Mouse (Mus musculus) kidney, postnatal 10 days (tissue): ENCODE results near the gene Mpz.
"Not testable (repeated sequence)": the region's sequence is repeated elsewhere in the genome, so short reads cannot be mapped to it uniquely, and the experiment has no call there.

Source experiments
- DNase-seq: peaks from one replicate; pipeline ENCODE4 v3.0.0; 2021; ENCODE audit warnings: mixed read lengths

Gene Mpz

DNA sequence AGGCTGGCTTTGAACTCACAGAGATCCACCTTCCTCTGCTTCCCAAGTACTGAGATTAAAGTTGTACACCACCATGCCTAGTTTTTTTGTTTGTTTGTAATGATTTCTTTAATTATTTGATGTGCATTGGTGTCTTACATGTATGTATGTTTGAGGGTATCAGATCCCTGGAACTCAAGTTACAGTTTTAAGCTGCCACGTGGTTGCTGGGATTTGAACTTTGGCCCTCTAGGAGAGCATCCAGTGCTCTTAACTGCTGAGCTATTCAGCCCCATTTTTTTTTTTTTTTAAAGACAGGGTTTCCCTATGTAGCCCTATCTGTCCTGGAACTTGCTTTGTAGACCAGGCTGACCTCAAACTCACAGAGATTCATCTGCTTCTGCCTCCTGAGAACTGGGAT, 19.5 kb upstream of the Mpz start:
- DNase-seq, result no peak

DNA sequence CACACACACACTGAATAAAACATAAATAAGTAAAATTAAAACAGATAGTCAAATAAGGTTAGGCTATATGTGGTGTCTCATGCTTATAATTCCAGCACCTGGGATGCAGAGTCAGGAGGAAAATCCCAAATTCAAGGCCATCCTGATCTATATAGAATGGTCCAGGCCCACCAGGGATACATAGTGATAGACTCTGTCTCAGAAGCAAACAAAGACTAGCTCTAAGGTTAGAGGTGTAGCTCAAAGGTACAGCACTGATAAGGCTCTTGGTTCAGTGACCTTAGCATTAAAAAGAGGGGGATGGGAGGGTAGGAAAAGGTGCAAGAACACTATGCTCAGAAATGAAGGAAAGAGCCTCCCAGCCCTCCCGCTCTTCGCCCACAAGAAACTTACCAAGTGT, 14.9 kb upstream of the Mpz start:
- no peak for DNase-seq

DNA sequence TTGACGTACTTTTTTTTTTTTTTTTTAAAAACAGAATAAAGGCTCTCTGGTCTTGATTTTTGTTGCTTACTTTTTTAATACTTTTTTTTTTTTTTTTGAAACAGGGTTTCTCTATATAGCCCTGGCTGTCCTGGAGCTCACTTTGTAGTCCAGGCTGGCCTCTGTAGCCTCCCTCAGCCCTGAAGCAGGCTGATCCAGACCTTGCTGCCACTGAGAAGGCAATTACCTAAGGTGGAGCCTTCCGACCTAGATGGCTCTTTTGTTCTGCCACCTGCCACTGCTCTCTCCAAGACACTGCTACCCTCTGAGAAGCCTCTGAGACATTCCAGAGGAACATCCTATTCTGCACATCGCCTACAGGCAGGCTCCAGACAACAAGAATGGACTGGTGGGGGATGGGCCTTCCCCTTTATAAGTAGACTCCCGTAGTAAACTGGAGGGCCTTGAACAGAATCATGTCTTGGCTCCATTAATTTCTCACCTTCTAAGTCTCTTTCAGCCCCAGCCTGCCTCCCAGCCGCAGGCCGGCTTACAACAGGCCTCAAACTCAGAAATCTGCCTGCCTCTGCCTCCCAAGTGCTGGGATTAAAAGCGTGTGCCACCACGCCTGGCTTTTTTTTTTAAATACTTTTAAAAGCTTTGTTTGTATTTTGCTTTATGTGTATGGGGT, 12.9 kb upstream of the Mpz start:
- not testable (repeated sequence) for DNase-seq

DNA sequence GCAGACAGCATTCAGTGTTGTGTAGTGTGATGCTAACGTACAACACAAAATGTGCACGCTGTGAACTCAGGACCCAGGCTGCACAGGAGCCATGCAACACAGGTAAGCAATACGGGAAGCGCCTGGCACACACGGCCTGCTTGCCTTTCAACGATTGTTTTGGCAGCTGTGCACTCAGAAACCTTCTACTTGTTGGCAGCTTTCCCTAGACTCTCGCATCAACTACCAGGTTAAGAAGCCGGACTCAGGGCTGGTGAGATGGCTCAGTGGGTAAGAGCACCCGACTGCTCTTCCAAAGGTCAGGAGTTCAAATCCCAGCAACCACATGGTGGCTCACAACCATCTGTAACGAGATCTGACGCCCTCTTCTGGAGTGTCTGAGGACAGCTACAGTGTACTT, 7.5 kb upstream of the Mpz start:
- DNase-seq, result not testable (repeated sequence)

DNA sequence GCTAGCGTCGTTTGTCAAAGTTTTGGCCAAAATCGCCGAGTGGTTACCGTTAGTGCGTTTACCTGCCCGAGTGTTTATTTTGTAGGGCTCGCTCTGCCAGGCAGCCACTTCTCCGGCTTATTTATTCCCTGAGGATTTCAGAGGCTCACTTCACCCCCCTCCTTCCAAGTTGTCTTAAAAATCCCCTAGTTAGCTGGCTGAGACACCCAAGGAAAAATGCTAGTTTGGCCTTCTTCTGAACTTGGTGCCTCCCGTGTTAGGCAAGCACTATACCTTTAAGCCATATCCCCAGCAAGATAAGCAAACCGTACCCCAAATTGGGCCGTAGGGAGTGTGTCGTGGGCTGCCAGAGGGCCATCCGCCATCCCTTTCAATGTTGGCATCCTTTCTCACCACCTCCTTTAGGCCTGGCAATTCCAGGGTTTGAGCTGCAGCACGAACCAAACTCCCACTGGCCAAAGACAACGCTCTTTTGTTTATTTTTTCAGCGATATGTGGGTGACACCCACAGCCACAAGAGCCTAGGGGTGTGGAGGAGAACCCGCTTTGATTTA, 404 bp downstream of the Mpz start:
- peak; percentile 20 for DNase-seq

DNA sequence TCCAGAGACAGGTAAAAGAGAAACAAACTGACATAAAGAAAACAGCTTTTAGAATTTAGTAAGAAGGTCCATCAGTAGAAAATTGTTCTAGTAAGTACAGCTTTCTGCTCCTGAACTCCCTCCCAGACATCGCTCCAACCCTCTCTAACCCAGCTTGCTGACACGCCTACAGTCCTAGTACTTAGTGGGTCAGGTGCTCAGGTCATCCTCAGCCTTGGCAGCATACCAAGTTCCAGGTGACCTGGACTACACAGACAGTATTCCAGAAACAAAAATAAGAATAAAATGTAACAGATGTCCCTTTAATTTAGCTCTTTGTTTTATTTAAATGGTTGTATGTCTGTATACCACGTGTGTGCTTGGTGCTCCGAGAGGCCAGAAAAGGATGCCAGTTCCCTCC, 1.5 kb downstream of the Mpz start:
- peak; percentile 32 for DNase-seq

DNA sequence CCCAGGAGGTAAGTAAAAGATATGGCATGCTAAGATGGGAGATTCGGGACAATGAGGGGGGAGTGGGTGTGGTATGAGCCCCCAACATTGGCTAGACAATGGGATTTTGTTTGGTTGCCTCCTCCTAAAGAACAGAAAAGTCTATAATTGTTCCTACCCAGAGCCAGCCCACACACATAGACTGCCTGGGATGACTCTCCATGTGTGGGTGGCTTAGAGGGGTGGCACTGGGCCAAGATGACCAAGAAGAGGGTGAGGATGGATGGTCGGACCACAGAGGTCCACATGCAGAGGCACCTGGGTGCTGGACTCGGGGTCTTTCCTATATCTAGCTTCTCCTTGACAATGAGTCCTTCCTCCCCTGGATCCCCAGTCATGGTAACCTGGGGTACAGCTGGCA, 6.1 kb downstream of the Mpz start:
- DNase-seq, result no peak

DNA sequence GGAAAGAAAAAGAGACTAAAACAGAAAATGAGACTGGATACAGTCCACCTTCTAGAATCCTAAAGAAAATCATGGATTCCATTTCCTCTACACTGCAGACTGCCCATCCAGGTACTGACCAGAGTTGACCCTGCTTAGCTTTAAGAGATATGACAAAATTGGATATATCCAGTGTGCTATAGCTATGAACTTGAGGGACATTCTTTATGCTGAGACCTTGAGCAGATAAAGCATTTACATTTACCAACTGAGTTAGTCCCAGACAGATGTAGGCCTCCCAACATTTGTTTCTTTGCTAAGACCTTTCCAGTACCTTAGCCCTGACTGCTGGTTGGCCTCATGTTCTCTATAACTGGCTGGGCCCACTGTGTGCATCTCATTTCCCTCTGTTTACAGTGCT, 7.5 kb downstream of the Mpz start:
- DNase-seq, result no peak

DNA sequence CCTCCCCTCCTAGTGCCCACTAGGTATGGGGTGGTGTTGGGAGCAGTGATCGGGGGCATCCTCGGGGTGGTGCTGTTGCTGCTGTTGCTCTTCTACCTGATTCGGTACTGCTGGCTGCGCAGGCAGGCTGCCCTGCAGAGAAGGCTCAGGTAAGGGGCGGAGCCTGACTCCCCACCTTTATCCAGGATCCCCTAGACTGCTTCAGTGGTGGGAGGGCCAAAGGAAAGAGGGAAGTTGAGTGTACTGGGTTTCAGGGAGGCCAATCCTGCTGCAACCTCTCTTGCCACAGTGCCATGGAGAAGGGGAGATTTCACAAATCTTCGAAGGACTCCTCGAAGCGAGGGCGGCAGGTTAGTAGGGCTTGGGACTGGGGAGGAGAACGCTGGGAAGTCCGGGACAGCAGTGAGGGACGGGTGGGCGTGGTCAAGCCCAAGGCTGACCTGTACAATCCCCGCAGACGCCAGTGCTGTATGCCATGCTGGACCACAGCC, 9.0 kb downstream of the Mpz start:
- peak; percentile 38 for DNase-seq

DNA sequence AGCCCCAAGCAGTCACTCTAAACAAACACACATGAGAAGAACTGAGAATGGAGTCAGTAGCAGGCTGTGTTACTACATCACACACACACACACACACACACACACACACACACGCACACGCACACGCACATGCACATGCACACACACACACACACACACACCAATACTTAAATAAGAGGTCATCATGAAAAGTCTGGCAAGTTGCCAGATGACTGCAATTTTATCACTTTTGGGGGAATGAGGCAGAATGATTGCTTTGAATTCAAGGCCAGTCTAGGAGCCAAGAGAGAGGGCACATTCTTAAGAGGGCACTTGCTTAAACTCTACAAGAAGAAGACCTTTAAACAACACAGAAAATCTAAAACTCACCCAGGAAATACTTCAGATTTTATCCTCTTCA, 12.0 kb downstream of the Mpz start:
- no peak for DNase-seq

DNA sequence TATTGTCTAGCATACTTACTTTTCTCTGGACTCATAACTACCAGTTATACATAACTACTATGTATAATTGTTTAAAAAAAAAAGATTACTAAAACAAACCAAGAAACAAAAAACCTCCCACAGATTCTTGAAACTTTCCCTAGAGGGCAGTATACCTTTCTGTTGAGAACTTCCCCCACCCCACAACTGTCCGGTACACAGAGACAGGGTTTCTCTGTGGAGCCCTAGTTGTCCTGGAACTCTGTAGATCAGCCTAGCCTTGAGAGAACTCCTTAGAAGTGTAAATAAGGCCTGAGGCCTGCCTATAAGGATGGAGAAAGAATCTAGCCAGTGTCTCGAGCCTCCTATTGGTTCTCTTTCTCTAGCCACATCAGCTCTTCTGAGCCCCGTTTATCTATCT, 13.7 kb downstream of the Mpz start:
- peak; percentile 31 for DNase-seq

DNA sequence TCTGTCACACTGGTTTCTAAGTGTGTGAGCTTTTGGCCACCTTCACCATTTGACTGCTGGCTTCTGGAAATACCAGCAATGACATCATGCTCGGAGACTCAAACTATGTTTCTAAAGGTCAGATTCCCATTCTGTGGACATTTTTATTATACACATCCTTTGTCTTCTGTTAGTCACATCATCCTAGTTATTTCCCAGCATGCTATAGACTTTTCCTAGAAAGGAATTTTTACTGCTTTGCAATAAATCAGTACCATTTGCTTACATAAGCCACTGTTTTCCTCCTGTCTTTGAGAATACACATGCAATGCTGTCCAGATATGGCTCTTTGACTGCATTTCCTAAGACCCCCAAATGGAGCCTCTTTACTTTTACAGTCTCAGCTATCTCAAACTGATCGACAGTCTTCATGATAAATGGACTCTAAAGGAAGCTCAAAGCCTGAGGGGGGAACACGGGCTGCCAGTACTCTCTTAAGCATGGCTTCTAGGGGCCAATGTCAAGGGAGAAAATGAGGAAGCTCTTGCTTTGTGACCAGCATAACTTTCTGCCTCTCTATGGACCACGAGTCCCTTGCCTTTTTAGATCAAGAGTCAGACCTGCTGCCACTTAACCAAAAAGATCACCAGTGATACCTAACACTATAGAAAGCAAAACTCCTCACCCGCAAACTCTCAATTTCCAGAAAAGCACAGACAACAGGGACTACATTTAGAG, 15.3 kb downstream of the Mpz start:
- no peak for DNase-seq

DNA sequence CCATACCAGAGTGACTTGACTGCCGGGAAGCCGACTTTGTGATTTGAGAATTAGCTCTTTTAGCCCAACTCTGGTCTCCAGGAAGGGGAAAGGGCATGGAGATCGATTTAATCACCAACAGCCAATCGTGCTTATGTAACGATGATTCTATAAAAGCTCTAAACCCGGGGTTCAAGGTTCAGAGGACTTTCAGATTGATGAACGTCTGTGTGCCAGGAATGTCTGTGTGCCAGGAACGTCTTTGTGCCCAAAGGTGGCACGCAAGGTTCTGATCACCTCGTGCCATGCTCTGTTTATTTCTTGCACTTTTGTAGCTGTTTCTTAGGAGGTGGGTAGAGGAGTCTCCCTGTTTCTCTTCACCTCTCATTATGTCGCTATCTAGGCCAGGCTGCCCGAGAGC, 18.4 kb downstream of the Mpz start:
- DNase-seq, result no peak

DNA sequence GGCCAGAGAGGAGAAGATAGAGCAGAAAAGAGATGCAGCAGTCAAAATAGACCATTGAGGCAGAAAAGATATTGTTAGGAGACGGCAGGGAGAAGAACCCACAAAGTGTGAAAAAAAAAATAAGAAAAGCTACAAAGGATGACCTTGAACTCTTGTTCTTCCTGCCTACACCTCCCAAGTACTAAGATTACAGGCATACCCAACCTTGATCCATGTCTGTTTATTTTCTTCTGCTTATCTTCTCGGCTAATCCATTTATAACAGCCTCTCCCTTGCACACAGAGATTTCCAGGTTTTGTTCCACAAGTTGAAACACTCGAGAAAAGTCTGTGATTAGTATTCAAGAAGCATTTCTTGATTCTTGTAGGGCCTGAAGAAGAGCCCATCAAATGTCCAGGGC, 19.4 kb downstream of the Mpz start:
- no peak for DNase-seq

DNA sequence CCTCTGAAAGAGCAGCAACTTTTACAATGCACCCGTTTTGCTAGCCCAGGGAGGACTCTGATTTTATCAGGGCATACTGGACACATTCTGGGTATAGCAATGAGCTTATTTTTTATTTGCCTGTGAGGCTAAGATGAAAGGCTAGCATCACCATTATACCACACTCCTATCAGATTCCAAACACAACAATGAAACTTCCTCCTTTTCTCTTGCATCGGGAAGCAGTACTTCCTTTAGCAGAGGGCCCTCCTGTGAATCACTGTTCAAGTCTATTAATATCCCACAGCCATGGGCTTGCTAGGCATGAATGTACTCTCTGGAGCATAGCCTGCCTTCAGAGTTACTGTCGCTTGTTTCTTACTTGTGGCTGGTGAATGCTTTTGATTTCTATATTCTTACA, 20.6 kb downstream of the Mpz start:
- DNase-seq, result no peak

DNA sequence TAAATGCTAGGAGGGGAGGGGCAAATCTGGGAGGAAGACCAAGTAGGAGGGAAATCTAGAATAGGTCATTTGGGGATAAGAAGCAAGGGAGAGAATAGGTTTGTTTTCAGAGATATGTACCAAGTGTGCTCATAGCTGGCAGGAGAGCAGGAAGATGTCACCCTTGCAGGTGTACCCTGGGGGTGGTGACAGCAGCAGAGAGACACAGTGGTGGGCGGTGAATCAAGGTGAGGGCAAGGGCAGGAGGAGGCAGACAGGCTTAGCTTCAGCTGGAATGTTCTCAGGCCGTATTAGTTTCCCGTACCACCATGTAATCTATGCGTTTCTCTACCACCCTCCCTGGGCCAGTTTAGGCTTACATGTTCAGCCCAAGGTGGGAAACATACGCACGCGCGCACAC, 22.3 kb downstream of the Mpz start:
- no peak for DNase-seq

DNA sequence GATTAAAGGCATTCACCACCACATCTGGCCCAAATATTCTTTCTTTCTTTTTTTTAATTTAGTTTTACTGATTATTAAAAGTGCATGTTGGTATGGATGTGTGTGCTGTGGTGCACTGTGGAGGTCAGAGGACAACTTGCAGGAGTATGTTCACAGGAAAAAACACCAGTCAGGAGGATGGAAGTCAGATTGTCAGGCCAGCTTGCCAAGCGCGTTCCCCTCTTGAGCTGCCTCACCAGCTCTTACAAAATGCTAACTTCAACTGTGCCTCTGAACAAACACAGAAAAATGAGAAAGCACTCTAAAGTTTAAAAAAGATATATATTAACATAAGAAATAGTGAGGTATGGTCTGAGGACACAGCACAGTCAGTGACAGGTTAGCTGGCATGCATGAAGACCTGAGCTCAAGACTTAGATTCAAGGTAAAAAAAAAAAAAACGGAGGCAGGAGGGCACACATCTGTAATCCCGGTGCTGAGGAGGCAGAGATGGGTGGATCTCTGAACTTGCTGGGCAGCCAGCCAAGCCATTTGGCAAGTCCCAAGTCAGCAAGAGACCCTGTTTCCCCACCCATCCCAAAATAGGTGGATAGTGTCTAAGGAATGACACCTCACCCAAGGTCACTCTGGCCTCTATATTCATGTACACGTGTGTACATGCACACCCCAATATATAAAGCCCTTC, 29.1 kb downstream of the Mpz start:
- peak; percentile 35 for DNase-seq

DNA sequence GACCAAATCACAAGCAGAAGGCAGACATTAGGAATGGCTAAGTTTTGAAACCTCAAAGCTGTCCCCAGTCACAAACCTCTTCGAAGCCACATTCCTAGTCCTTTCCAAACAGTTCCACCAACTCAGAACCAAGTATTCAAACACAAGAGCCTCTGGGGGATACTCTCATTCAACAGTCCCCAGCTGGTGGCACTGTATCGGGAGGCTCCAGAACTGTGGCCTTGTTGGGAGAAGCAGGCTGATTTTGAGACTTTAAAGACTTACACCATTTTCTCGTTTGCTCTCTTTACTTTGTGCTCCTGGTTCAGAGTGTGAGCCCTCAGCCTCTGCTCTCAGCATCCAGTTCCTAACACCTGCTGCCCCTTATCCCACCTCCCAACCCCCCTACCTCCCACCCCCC, 32.5 kb downstream of the Mpz start:
- DNase-seq, result no peak

DNA sequence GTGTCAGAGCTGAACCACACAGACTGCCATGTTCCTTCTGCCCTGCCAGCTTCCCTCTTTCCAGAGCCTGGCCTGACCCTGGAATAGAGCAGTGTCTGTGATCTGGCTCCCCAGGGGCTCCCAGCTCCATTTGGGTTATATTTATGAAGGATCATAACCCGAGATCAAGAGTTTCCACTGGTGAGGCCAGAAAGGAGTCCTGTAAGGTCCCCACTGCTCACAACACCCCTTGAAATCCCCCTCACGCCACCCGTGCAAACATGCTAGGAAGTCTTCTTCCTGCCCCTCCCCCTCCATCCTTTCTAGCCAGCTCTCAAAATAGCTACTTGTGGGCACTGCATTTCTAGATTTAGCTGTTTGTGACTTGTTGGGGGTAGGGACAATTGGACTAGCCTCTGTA, 33.1 kb downstream of the Mpz start:
- DNase-seq, result peak; percentile 57

DNA sequence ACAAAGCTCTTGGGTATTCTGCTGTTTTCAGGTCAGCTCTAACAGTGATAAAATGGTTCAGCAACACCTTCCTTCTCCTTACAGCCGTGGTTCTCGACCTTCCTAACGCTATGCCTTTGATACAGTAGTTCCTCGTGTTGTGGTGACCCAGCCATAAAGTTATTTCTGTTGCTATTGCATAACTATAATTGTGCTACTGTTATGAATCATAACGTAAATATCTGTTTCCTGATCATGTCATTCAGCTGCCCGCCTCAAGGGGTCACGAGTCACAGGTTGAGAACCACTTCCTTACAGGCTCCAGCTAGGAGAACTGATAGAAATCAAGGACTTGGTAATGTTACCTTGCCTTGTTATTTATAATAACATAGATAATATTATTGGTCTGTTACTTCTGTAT, 33.8 kb downstream of the Mpz start:
- DNase-seq, result peak; percentile 43

DNA sequence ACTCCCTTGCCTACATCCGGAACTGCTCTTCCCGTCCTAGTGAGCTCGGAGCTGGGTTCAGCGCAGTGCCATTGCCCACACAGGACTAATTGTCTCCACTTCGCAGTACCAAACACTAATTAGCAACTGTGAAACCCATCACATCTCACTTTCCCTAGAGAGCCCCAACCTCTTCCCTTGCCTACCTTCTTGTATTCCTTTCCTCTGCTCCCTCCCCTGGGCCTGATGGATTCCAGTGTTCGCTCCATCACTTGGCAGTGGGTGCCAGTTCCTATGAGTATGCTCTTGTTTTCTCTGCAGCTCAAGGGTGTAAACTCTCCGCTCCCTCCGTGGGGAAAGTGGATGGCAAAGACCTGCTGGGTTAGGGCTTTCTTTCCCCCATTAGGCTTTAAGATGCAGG, 35.1 kb downstream of the Mpz start:
- DNase-seq, result no peak

DNA sequence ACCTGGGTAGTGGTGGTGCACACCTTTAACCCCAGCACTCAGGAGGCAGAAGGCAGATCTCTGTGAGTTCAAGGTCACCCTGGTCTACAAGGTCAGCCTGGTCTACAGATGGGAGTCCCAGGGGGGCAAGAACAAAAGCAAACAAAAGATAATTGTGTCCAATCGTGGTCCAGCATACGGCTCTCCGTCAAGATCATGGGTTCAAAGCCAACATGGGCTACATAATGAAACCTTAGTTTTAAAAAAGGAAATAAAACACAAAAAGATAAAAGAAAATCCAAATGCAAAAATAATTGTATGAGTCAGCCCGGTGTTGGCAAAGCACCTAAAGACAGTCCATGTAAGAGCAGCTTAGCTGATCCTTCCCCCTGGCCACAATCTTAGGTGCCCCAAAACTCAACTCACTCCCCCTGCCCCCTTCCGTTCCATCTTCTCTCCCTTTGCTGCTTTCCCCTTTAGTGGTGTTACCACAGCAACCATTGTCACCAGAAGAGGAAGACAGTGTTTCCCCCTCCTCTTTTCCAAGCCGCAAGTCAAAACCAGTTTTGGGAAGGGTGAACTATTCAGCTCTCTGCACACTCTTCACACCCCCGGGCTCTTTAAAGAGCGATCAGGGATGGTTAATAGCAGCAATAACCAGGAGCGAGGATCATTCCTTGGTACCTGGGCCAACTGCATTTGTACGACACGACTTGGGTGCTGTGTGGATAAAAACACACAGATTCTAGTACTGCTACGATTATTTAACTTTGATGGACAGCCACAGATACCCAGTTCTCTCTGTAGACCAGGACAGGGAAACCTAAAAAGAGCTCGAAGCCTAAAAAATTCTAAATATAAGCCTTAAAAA, 37.6 kb downstream of the Mpz start:
- no peak for DNase-seq

DNA sequence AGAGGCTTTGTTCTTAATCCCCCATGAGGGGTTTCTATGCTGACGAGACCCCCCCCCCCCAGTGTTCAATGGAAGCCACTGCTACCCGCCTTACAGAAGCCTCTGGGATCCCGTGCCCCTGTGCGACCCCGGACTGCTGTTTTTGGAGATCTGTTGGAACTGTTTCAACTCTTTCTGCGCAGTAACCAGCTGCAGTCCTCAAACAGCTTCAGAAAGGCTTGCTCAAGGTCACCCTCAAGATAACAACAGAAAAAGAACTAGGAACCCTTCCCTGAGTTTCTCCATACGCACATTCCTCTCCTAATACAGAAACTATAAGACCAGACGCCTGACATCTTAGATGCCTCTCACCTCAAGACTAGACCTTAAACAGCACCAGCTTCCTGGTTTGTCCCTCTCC, 38.5 kb downstream of the Mpz start:
- DNase-seq, result peak; percentile 59
